Mouse (Mus musculus) midbrain, embryonic 14.5 days (tissue): ENCODE data around the gene Grb7. TPM values are rescaled to one million over a fixed set of nuclear protein-coding genes. Genes with fewer than 3 reads are reported as not detected.

ENCODE experiments used
- ATAC-seq: fragments of 200-750 bp; cut with Nextera tagmentation; 2 replicates; pipeline ENCODE4 v1.8.0; 2017; ENCODE audit warnings: moderate number of reproducible peaks, moderate library complexity; ENCODE audit not compliant: low FRiP score, low TSS enrichment
- DNase-seq: peaks from one replicate; pipeline ENCODE4 v3.0.0-alpha.2; 2015
- H3K27ac ChIP-seq: fragments of 300-500 bp; sonication (generic); replicated peaks from 2 replicates; pipeline ENCODE4 v1.5.1; 2014; ENCODE audit warnings: mild to moderate bottlenecking, low read depth, low read length, moderate library complexity
- H3K27me3 ChIP-seq: fragments of 300-500 bp; sonication (generic); 2 replicates; pipeline ENCODE4 v1.6.1; 2014; ENCODE audit warnings: low read length, control low read depth, mixed read lengths; ENCODE audit not compliant: control insufficient read depth, insufficient read depth
- H3K36me3 ChIP-seq: fragments of 300-500 bp; sonication (generic); 2 replicates; pipeline ENCODE4 v1.6.1; 2014; ENCODE audit warnings: low read length, control low read depth; ENCODE audit not compliant: control insufficient read depth, insufficient read depth
- H3K4me1 ChIP-seq: fragments of 300-500 bp; sonication (generic); 2 replicates; pipeline ENCODE4 v1.6.1; 2014; ENCODE audit warnings: mild to moderate bottlenecking, antibody characterized with exemption, low read length, control low read depth; ENCODE audit not compliant: control insufficient read depth, insufficient read depth
- H3K4me2 ChIP-seq: fragments of 300-500 bp; sonication (generic); 2 replicates; pipeline ENCODE4 v1.6.1; 2014; ENCODE audit warnings: mild to moderate bottlenecking, low read length, moderate library complexity
- H3K4me3 ChIP-seq: fragments of 300-500 bp; sonication (generic); replicated peaks from 2 replicates; pipeline ENCODE4 v1.5.1; 2014; ENCODE audit warnings: low read depth, low read length
- H3K9ac ChIP-seq: fragments of 300-500 bp; sonication (generic); replicated peaks from 2 replicates; pipeline ENCODE4 v1.6.1; 2014; ENCODE audit warnings: mild to moderate bottlenecking, low read length, moderate library complexity
- H3K9me3 ChIP-seq: fragments of 300-500 bp; sonication (generic); 2 replicates; pipeline ENCODE4 v1.6.1; 2016; ENCODE audit warnings: low read length, control low read depth, mixed read lengths; ENCODE audit not compliant: control insufficient read depth
- WGBS: fragments of 180-500 bp; shearing (Covaris S2); extraction: QIAGEN DNeasy Blood & Tissue Kit; methylation state at CpG from one replicate; pipeline ENCODE4 v1.1.7; 2014; 5-methylcytosine and 5-hydroxymethylcytosine counted together
- polyA plus RNA-seq: library from polyadenylated mRNA; unstranded; fragments of >200 nt; fragmentation: Nextera tagmentation; extraction: Ambion mirVana; gene quantifications from 2 replicates; pipeline ENCODE4 v1.2.1, GENCODE M21; 2014

Gene Grb7
- polyA plus RNA-seq, 1 experiment from 2014 or later = 0.67 TPM

DNA sequence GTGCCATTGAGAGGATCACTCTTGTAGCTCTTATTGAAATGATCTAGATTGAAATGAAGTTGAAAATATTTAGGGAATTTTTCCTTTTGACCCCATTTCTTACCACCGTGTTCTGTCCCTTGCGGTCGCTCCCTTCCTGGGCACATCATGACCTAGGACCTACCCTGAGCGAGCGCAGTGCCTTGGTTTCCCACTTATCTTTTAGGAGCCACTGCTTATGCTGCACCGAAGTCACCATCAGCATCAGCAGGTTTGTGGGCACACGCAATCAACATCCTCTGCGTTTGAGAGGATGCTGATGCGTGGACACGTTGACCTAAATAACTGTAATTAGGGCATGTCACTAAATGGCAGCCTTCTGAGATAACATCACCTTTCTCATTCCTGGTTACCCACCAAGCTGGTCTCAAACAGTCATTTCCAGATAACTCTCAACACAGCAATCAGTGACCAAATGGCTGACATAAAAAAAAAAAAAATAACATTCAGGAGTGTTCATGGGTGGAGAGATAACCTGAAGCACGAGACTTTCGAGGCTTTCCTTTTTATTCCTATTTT is 33.8 kb downstream of the Grb7 start:
- 91% methylated on average over 12 of the region's 12 CpGs for WGBS
- Histone ChIP-seq H3K27me3 (no peaks in the 10 kb centered on the region), H3K27ac (no peak overlapping the region), H3K4me1 (no peaks in the 10 kb centered on the region), H3K36me3 (no peaks in the 10 kb centered on the region), H3K9me3 (no peaks in the 10 kb centered on the region), H3K4me3 (no peak overlapping the region), H3K9ac (no peak overlapping the region), H3K4me2 (no peak overlapping the region)
- no peak for ATAC-seq
- no peak for DNase-seq

DNA sequence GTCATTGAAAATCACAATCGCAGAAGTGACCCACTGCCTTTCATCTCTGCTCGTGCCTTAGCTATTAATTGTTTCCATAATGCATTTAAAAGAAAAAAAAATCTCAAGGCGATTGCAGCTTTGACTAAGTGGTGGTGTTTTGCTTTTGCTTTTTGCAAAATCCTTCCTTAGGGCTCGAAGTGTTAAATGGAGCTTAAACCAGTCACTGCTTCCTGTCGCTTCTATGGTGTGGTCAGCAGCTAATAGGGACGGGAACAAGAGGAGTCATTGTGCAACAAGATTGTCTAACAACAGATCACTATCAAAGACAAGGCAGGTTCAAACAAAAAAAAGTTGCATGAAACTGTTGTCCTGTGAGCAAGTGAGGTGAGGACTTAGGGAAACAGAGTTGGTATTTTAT is 35.0 kb downstream of the Grb7 start:
- Histone ChIP-seq H3K4me2 (no peak overlapping the region), H3K4me1 (no peaks in the 10 kb centered on the region)
- WGBS = 74% methylated on average over 6 of the region's 6 CpGs

GRCm38 (mm10) chr11:98482067-98482466 is 35.9 kb downstream of the Grb7 start:
- Histone ChIP-seq H3K9ac (no peak overlapping the region), H3K4me2 (no peak overlapping the region), H3K36me3 (no peaks in the 10 kb centered on the region), H3K4me1 (no peaks in the 10 kb centered on the region), H3K27me3 (no peaks in the 10 kb centered on the region), H3K27ac (no peak overlapping the region), H3K4me3 (no peak overlapping the region), H3K9me3 (no peaks in the 10 kb centered on the region)
- WGBS = 84% methylated on average over 10 of the region's 10 CpGs
- DNase-seq = no peak
- ATAC-seq = no peak

More for the DNA sequence above, 35.0 kb downstream of the Grb7 start:
- H3K36me3 ChIP-seq = no peaks in the 10 kb centered on the region
- ATAC-seq (no peak), DNase-seq (no peak)
- no peak overlapping the region for H3K9ac ChIP-seq
- H3K27me3 ChIP-seq = no peaks in the 10 kb centered on the region
- no peak overlapping the region for H3K27ac ChIP-seq
- H3K9me3 ChIP-seq = no peaks in the 10 kb centered on the region
- no peak overlapping the region for H3K4me3 ChIP-seq

DNA sequence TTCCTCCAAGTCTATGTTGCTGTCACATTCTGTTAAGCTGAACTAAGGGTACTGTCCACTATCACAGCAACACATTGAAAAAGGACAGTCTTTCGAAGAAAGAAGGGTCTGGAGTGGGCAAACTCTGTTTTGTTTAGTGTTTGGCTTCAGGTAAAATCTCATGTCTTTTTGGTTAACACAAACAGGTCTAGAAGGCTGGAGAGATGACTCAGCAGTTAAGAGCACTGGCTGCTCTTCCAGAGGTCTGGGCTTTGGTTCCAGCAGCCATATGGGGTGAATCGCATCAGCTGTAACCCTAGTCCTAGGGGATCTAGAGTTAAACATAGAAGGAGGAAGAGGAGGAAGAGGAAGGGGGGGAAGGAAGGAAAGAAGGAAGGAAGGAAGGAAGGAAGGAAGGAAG is 39.6 kb downstream of the Grb7 start:
- Histone ChIP-seq H3K9ac (no peak overlapping the region), H3K36me3 (no peaks in the 10 kb centered on the region), H3K9me3 (no peaks in the 10 kb centered on the region), H3K27me3 (no peaks in the 10 kb centered on the region), H3K4me2 (no peak overlapping the region), H3K4me3 (no peak overlapping the region), H3K4me1 (no peaks in the 10 kb centered on the region), H3K27ac (no peak overlapping the region)
- DNase-seq (no peak), ATAC-seq (no peak)
- 89% methylated on average over 2 of the region's 2 CpGs for WGBS

GRCm38 (mm10) chr11:98487526-98488040 is 41.4 kb downstream of the Grb7 start:
- H3K4me1 ChIP-seq = no peaks in the 10 kb centered on the region
- no peak overlapping the region for H3K4me3 ChIP-seq
- WGBS = 78% methylated on average over 5 of the region's 5 CpGs
- no peaks in the 10 kb centered on the region for H3K9me3 ChIP-seq
- no peaks in the 10 kb centered on the region for H3K27me3 ChIP-seq
- ATAC-seq (no peak), DNase-seq (no peak)
- no peaks in the 10 kb centered on the region for H3K36me3 ChIP-seq
- no peak overlapping the region for H3K4me2 ChIP-seq
- no peak overlapping the region for H3K27ac ChIP-seq
- H3K9ac ChIP-seq = no peak overlapping the region

DNA sequence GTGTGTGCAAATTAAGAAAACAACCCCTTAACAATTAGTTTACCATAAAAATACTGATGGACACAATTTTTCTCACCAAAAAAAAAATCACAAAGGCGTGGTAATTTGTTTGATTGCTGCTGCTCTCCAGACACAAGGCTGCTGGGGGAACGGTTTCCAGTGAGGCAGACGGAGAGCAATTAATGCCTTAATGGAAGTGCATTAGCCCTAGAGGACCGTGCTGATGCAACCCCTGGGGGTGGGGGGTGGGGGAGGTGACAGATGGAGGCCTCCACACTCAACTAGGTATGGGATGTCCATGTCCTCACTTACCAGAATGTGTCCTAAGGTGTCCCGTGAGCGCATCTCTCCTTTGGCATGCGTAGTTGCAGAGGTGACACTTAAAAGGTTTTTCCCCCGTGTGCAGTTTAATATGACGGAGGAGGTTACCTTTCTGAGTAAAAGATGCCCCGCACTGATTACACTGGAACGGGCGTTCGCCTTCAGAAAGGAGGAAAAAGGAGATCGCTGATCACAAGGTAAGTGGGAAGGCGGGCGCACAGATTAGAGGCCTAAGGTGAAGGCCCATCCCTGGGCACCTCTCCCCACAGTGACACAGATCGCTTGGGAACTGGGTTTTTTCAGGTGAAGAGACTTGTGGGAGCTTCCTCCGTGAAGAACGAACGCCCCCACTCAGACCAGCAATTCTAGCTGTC is 42.5 kb downstream of the Grb7 start:
- Histone ChIP-seq H3K4me1 (no peaks in the 10 kb centered on the region), H3K36me3 (no peaks in the 10 kb centered on the region), H3K4me3 (no peak overlapping the region), H3K9me3 (no peaks in the 10 kb centered on the region), H3K27me3 (no peaks in the 10 kb centered on the region), H3K27ac (no peak overlapping the region), H3K4me2 (no peak overlapping the region), H3K9ac (no peak overlapping the region)
- 77% methylated on average over 20 of the region's 20 CpGs for WGBS
- ATAC-seq (no peak), DNase-seq (no peak)

DNA sequence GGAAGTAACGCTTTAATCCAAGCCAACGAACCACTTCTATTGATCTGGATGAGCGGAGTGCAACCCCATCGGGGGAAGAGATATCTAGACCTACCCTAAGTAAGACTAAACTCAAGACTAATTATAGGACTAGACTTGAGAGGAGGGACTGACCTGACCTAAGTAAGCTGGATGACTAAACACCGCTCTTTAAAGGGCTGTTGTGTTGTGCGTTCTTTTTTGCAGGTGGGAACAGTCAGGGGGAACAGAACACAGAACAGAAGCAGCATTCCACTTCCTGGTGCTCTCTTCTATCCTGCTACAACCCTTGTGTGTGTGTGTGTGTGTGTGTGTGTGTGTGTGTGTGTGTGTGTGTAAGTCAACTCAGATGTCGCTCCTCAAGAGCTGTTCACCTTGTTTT is 45.4 kb downstream of the Grb7 start:
- H3K4me1 ChIP-seq = no peaks in the 10 kb centered on the region

GRCm38 (mm10) chr11:98492959-98493358 is 46.8 kb downstream of the Grb7 start:
- ATAC-seq (no peak), DNase-seq (no peak)
- WGBS = 19% methylated on average over 7 of the region's 7 CpGs
- Histone ChIP-seq H3K9me3 (no peaks in the 10 kb centered on the region), H3K4me2 (no peak overlapping the region), H3K27me3 (no peaks in the 10 kb centered on the region), H3K4me3 (no peak overlapping the region), H3K36me3 (no peaks in the 10 kb centered on the region), H3K9ac (no peak overlapping the region), H3K27ac (no peak overlapping the region), H3K4me1 (no peaks in the 10 kb centered on the region)

More for the DNA sequence above, 45.4 kb downstream of the Grb7 start:
- Histone ChIP-seq H3K4me2 (no peak overlapping the region), H3K4me3 (no peak overlapping the region), H3K9ac (no peak overlapping the region), H3K9me3 (no peaks in the 10 kb centered on the region), H3K27ac (no peak overlapping the region), H3K36me3 (no peaks in the 10 kb centered on the region), H3K27me3 (no peaks in the 10 kb centered on the region)
- ATAC-seq (no peak), DNase-seq (no peak)
- WGBS = 80% methylated on average over 7 of the region's 7 CpGs

DNA sequence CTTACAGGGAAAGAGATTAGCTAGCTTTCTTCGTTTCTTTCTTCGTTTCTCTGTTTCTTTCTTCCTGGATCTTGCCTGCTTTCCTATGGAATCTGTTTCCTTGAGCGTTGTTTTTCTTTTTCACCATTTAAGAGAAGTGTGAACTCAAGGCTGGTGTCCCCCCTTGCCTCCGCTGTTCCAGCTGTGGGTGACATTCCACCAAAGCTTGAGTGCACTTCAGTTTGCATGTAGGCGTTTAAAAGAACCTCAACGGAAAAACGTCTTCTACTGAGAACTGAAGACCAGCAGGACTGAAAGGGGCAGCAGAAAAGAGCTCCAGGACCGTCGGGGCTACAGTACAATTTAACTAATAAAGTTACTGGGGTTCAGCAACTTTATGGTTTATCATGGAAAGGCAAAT is 47.2 kb downstream of the Grb7 start:
- DNase-seq = no peak
- Histone ChIP-seq H3K4me3 (no peak overlapping the region), H3K27ac (no peak overlapping the region), H3K4me2 (no peak overlapping the region), H3K36me3 (no peaks in the 10 kb centered on the region), H3K9me3 (no peaks in the 10 kb centered on the region), H3K27me3 (no peaks in the 10 kb centered on the region), H3K9ac (no peak overlapping the region), H3K4me1 (no peaks in the 10 kb centered on the region)
- WGBS = 62% methylated on average over 9 of the region's 9 CpGs
- ATAC-seq = no peak
